Mouse (Mus musculus) small intestine, adult 2 months (tissue): ENCODE measurements around the gene Apba1.

Experiments
- CTCF ChIP-seq: fragments of 200-500 bp; IDR thresholded peaks from 2 replicates; pipeline ENCODE4 v1.5.1; 2012; ENCODE audit warnings: low read depth, mild to moderate bottlenecking, control low read depth, inconsistent platforms, low read length, moderate library complexity, mixed read lengths; ENCODE audit not compliant: insufficient replicate concordance, insufficient read length; ENCODE audit errors: extremely low read depth
- POLR2A ChIP-seq: fragments of 200-500 bp; IDR thresholded peaks from 2 replicates; pipeline ENCODE4 v1.6.1; 2012; ENCODE audit warnings: low read depth, mild to moderate bottlenecking, control low read depth, inconsistent platforms, low read length, moderate library complexity

GRCm38 (mm10) chr19:23941422-23941949 lies 182.8 kb downstream of the Apba1 start:
- TF ChIP-seq CTCF (no peak), POLR2A (no peak)
